Mouse (Mus musculus): Measurements from ENCODE around the gene Iqcf6. TPM values are rescaled to one million over a fixed set of nuclear protein-coding genes. Genes with fewer than 3 reads are reported as not detected.

Gene Iqcf6
- polyA plus RNA-seq, 1 experiment, result not detected

GRCm38 (mm10) chr9:106675480-106675879 is 49.1 kb downstream of the Iqcf6 start:
- Histone ChIP-seq H3K9me3 (no peaks in the 10 kb centered on the region), H3K27me3 (replicated peaks) (no peaks in the 10 kb centered on the region), H3K36me3 (replicated peaks; ENCODE audit: low read length) (peaks cover 96% of the 10 kb centered on the region), H3K4me3 (replicated peaks) (no peak overlapping the region), H3K4me1 (peaks cover 50% of the 10 kb centered on the region)
- no peak for TF ChIP-seq GATA1 (IDR thresholded peaks at IDR 0.05; ENCODE audit: borderline replicate concordance, low read length)

- peaks cover 50% of the 10 kb centered on the region for H3K4me1 ChIP-seq
- no peak for TF ChIP-seq FLI1 (IDR thresholded peaks at IDR 0.05; ENCODE audit: low read length)
- no peak for TF ChIP-seq GATA1 (IDR thresholded peaks at IDR 0.05; ENCODE audit: borderline replicate concordance, low read length)
- H3K9me3 ChIP-seq, result no peaks in the 10 kb centered on the region
- H3K27me3 ChIP-seq (replicated peaks), result no peaks in the 10 kb centered on the region
- peaks cover 96% of the 10 kb centered on the region for H3K36me3 ChIP-seq (replicated peaks; ENCODE audit: low read length)
- no peak overlapping the region for H3K4me3 ChIP-seq (replicated peaks)
Measured at GRCm38 (mm10) chr9:106675965-106676364, 49.6 kb downstream of the Iqcf6 start.

GRCm38 (mm10) chr9:106676571-106676970 is 50.2 kb downstream of the Iqcf6 start:
- TF ChIP-seq FLI1 (IDR thresholded peaks at IDR 0.05; ENCODE audit: low read length) (no peak), GATA1 (IDR thresholded peaks at IDR 0.05; ENCODE audit: borderline replicate concordance, low read length) (no peak)

More at GRCm38 (mm10) chr9:106676571-106676970, 50.2 kb downstream of the Iqcf6 start:
- peaks cover 50% of the 10 kb centered on the region for H3K4me1 ChIP-seq
- peaks cover 96% of the 10 kb centered on the region for H3K36me3 ChIP-seq (replicated peaks; ENCODE audit: low read length)
- no peaks in the 10 kb centered on the region for H3K27me3 ChIP-seq (replicated peaks)
- H3K9me3 ChIP-seq, result no peaks in the 10 kb centered on the region
- H3K4me3 ChIP-seq (replicated peaks), result no peak overlapping the region

Other genes starting within 250 kb of the Iqcf6 start
- gene Rpl29, start 197.1 kb upstream of the Iqcf6 start, polyA plus RNA-seq (2012; ENCODE audit: insufficient read depth, low replicate concordance), result 30.4 and 41.5 TPM in 2 replicates
- 3.3 and 4.4 TPM in 2 replicates for gene Acy1, start 188.3 kb upstream of the Iqcf6 start, polyA plus RNA-seq (2012; ENCODE audit: insufficient read depth, low replicate concordance)
- 2.4 TPM in 1 of 2 replicates, not detected in the other for gene Abhd14b, start 179.1 kb upstream of the Iqcf6 start, polyA plus RNA-seq (2012; ENCODE audit: insufficient read depth, low replicate concordance)
- gene Abhd14a, start 178.9 kb upstream of the Iqcf6 start, polyA plus RNA-seq (2012; ENCODE audit: insufficient read depth, low replicate concordance), result 3.3 and 10.6 TPM in 2 replicates
- 33.5 and 43.6 TPM in 2 replicates for gene Pcbp4, start 173.3 kb upstream of the Iqcf6 start, polyA plus RNA-seq (2012; ENCODE audit: insufficient read depth, low replicate concordance)
- gene Gpr62, start 160.6 kb upstream of the Iqcf6 start, polyA plus RNA-seq (2012; ENCODE audit: insufficient read depth, low replicate concordance), result 0.39 TPM in 1 of 2 replicates, not detected in the other
- 198 and 662 TPM in 2 replicates for gene Rrp9, start 150.6 kb upstream of the Iqcf6 start, polyA plus RNA-seq (2012; ENCODE audit: insufficient read depth, low replicate concordance)
- 2.6 and 5.6 TPM in 2 replicates for gene Parp3, start 149.6 kb upstream of the Iqcf6 start, polyA plus RNA-seq (2012; ENCODE audit: insufficient read depth, low replicate concordance)
- gene Iqcf1, start 126.6 kb upstream of the Iqcf6 start, polyA plus RNA-seq (2012; ENCODE audit: insufficient read depth, low replicate concordance), result not detected in 2 replicates
- gene Iqcf5, start 112.0 kb upstream of the Iqcf6 start, polyA plus RNA-seq (2012; ENCODE audit: insufficient read depth, low replicate concordance), result not detected in 2 replicates
- gene Iqcf3, start 65.0 kb upstream of the Iqcf6 start, polyA plus RNA-seq (2012; ENCODE audit: insufficient read depth, low replicate concordance), result not detected in 2 replicates
- not detected in 2 replicates for gene Iqcf4, start 55.6 kb upstream of the Iqcf6 start, polyA plus RNA-seq (2012; ENCODE audit: insufficient read depth, low replicate concordance)
- not detected in 2 replicates for gene Grm2, start 29.5 kb downstream of the Iqcf6 start, polyA plus RNA-seq (2012; ENCODE audit: insufficient read depth, low replicate concordance)
- 87.2 and 196 TPM in 2 replicates for gene Tex264, start 59.3 kb downstream of the Iqcf6 start, polyA plus RNA-seq (2012; ENCODE audit: insufficient read depth, low replicate concordance)
- gene Rad54l2, start 162.6 kb downstream of the Iqcf6 start, polyA plus RNA-seq (2012; ENCODE audit: insufficient read depth, low replicate concordance), result 1.4 and 1.9 TPM in 2 replicates
- gene Dcaf1, start 195.3 kb downstream of the Iqcf6 start, polyA plus RNA-seq (2012; ENCODE audit: insufficient read depth, low replicate concordance), result 2.0 TPM in 1 of 2 replicates, not detected in the other